Mouse (Mus musculus): Measurements from ENCODE around the gene Atp6v0b. TPM values are rescaled to one million over a fixed set of nuclear protein-coding genes. Genes with fewer than 3 reads are reported as not detected.

Gene Atp6v0b
- total and polyA plus RNA-seq, 3 experiments, result 219 to 297 (median 247) TPM

DNA sequence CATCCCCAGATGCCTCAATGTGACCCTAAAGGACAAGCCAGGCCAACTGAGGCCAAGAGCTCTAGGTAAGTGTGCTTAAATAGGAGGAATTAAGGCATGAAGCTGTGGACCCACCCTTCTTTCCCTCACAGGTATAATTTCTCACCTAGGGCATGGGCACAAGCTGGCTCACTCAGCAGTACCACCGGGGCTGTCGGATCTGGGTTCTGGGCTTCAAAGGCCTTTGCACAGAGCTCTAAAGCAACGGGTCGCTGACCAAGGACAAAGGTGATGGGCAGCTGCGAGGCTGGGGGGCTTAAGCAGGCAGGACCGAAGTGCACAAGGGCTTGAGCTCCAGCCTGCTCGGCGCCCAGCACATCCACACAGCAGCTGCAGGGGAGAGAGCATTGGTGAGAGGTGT, 3.6 kb upstream of the Atp6v0b start:
- Histone ChIP-seq H3K4me3 (ENCODE audit: low read depth, low read length) (peak overlapping the region; percentile 89), H3K4me1 (ENCODE audit: insufficient read depth, low read depth, low read length) (peaks cover 44% of the 10 kb centered on the region), H3K9me3 (replicated peaks) (no peaks in the 10 kb centered on the region), H3K36me3 (replicated peaks) (peaks cover 63% of the 10 kb centered on the region), H3K27me3 (ENCODE audit: insufficient read depth, low read length) (no peaks in the 10 kb centered on the region)
- DNase-seq (ENCODE audit: low spot score) (no peak), ATAC-seq (ENCODE audit: extremely low read depth, insufficient number of reproducible peaks, low FRiP score, poor library complexity, severe bottlenecking) (no peak)
- TF ChIP-seq CTCF (IDR thresholded peaks at IDR 0.05; ENCODE audit: low read depth, low read length) (no peak), POLR2AphosphoS5 (IDR thresholded peaks at IDR 0.05; ENCODE audit: insufficient replicate concordance, low read depth, low read length) (no peak), TAL1 (conservative IDR thresholded peaks at IDR 0.05; ENCODE audit: low read depth, low read length) (no peak), GATA1 (IDR thresholded peaks at IDR 0.05; ENCODE audit: borderline replicate concordance, low read length) (no peak)

DNA sequence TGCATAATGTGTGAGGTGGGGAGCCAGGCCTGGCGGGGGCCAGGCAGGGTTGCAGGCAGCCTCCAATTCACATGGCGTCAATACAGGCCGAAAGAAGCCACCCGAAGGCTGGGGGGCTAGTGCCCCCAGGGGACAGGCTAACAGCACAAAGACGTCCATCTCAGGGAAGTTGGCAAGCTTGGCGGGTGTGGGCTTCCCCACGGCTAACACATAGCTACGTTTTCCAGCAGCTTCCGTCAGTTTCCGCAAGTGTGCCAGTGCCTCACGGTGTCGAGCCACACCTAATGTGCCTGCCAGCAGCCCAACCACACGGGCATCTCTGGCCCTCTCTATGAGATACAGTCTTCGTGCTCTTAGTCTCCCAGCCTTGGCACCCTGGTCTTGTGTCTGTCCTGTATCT, 2.9 kb upstream of the Atp6v0b start:
- no peaks in the 10 kb centered on the region for H3K9me3 ChIP-seq (replicated peaks)
- ATAC-seq (ENCODE audit: extremely low read depth, insufficient number of reproducible peaks, low FRiP score, poor library complexity, severe bottlenecking), result no peak
- TF ChIP-seq CTCF (IDR thresholded peaks at IDR 0.05; ENCODE audit: low read depth, low read length) (no peak), GATA2 (IDR thresholded peaks at IDR 0.05; ENCODE audit: borderline replicate concordance, low read depth, low read length) (no peak), POLR2AphosphoS5 (IDR thresholded peaks at IDR 0.05; ENCODE audit: insufficient replicate concordance, low read depth, low read length) (no peak), GATA1 (IDR thresholded peaks at IDR 0.05; ENCODE audit: borderline replicate concordance, low read length) (no peak)
- peaks cover 63% of the 10 kb centered on the region for H3K36me3 ChIP-seq (replicated peaks)
- H3K27me3 ChIP-seq (ENCODE audit: insufficient read depth, low read length), result no peaks in the 10 kb centered on the region
- peaks cover 51% of the 10 kb centered on the region for H3K4me1 ChIP-seq (ENCODE audit: insufficient read depth, low read depth, low read length)
- no peak for DNase-seq (ENCODE audit: low spot score)
- H3K4me3 ChIP-seq (ENCODE audit: low read depth, low read length), result no peak overlapping the region

DNA sequence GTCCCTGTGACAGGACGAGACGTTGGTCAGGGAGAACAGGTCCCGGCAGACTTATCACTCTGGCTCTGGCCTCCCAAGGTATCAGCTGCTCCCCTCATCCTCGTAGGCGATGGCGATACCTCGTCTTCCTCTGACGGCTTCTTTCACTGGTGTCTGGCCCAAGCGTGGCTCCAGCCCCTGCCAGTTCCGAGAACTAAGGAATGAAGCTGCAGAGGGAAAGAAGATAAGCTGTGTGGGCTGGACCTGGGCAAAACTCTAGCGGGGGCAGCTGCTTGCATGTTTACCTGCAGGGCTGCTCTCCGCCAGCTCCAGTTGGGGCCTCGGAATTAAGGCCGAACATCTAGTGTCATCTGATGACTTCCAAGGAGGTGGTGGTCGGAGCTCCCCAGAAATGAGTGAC, 2.3 kb upstream of the Atp6v0b start:
- no peaks in the 10 kb centered on the region for H3K27me3 ChIP-seq (ENCODE audit: insufficient read depth, low read length)
- peaks cover 63% of the 10 kb centered on the region for H3K36me3 ChIP-seq (replicated peaks)
- H3K9me3 ChIP-seq (replicated peaks), result no peaks in the 10 kb centered on the region
- no peak for DNase-seq (ENCODE audit: low spot score)
- ATAC-seq (ENCODE audit: extremely low read depth, insufficient number of reproducible peaks, low FRiP score, poor library complexity, severe bottlenecking), result no peak
- no peak overlapping the region for H3K4me3 ChIP-seq (ENCODE audit: low read depth, low read length)
- peaks cover 56% of the 10 kb centered on the region for H3K4me1 ChIP-seq (ENCODE audit: insufficient read depth, low read depth, low read length)
- TF ChIP-seq CTCF (IDR thresholded peaks at IDR 0.05; ENCODE audit: low read depth, low read length), result no peak
- no peak for TF ChIP-seq POLR2AphosphoS5 (IDR thresholded peaks at IDR 0.05; ENCODE audit: insufficient replicate concordance, low read depth, low read length)
- TF ChIP-seq TAL1 (conservative IDR thresholded peaks at IDR 0.05; ENCODE audit: low read depth, low read length), result no peak

DNA sequence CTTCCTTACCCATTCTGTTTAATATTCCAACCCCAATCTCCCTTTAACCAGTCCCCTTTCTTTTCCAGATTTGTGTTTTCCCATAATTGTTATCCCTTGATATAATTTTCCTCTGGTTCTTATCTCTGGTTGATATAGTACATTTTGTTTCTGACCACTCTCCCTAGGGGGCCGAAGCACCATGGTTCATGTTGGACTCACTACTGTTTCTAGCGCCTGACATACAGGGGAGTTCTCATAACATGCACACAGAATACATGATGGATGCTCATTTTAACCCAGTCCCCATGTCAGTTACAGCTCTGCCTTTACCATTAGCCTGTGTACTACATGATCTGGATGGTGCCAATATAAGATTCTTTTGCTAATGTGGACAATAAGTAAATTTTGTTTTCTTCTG, 787 bp upstream of the Atp6v0b start:
- H3K4me3 ChIP-seq (ENCODE audit: low read depth, low read length), result peak overlapping the region; percentile 95; the same call in 1 of the 2 replicates
- H3K36me3 ChIP-seq (replicated peaks), result peaks cover 63% of the 10 kb centered on the region
- TF ChIP-seq TAL1 (conservative IDR thresholded peaks at IDR 0.05; ENCODE audit: low read depth, low read length), result no peak
- no peak for TF ChIP-seq POLR2AphosphoS5 (IDR thresholded peaks at IDR 0.05; ENCODE audit: insufficient replicate concordance, low read depth, low read length)
- no peak for TF ChIP-seq CTCF (IDR thresholded peaks at IDR 0.05; ENCODE audit: low read depth, low read length)
- TF ChIP-seq GATA1 (IDR thresholded peaks at IDR 0.05; ENCODE audit: borderline replicate concordance, low read length), result no peak
- TF ChIP-seq GATA2 (IDR thresholded peaks at IDR 0.05; ENCODE audit: borderline replicate concordance, low read depth, low read length), result no peak
- peaks cover 9% of the 10 kb centered on the region for H3K27me3 ChIP-seq (ENCODE audit: insufficient read depth, low read length)
- H3K9me3 ChIP-seq (replicated peaks), result no peaks in the 10 kb centered on the region
- DNase-seq (ENCODE audit: low spot score) (no peak), ATAC-seq (ENCODE audit: extremely low read depth, insufficient number of reproducible peaks, low FRiP score, poor library complexity, severe bottlenecking) (no peak)
- peaks cover 64% of the 10 kb centered on the region for H3K4me1 ChIP-seq (ENCODE audit: insufficient read depth, low read depth, low read length)

GRCm38 (mm10) chr4:117886644-117887043, 489 bp downstream of the Atp6v0b start:
- Histone ChIP-seq H3K9me3 (replicated peaks) (no peaks in the 10 kb centered on the region), H3K4me1 (ENCODE audit: insufficient read depth, low read depth, low read length) (peaks cover 63% of the 10 kb centered on the region), H3K36me3 (replicated peaks) (peaks cover 63% of the 10 kb centered on the region), H3K4me3 (ENCODE audit: low read depth, low read length) (peak overlapping the region; percentile 95), H3K27me3 (ENCODE audit: insufficient read depth, low read length) (peaks cover 21% of the 10 kb centered on the region)
- ATAC-seq (ENCODE audit: extremely low read depth, insufficient number of reproducible peaks, low FRiP score, poor library complexity, severe bottlenecking) (peak; percentile 16; the same call in 1 of the 2 replicates), DNase-seq (ENCODE audit: low spot score) (peak; percentile 83)
- TF ChIP-seq GATA1 (IDR thresholded peaks at IDR 0.05; ENCODE audit: borderline replicate concordance, low read length) (no peak), GATA2 (IDR thresholded peaks at IDR 0.05; ENCODE audit: borderline replicate concordance, low read depth, low read length) (no peak), TAL1 (conservative IDR thresholded peaks at IDR 0.05; ENCODE audit: low read depth, low read length) (no peak), CTCF (IDR thresholded peaks at IDR 0.05; ENCODE audit: low read depth, low read length) (no peak), POLR2AphosphoS5 (IDR thresholded peaks at IDR 0.05; ENCODE audit: insufficient replicate concordance, low read depth, low read length) (no peak)

GRCm38 (mm10) chr4:117885994-117886393, 1.1 kb downstream of the Atp6v0b start:
- Histone ChIP-seq H3K4me1 (ENCODE audit: insufficient read depth, low read depth, low read length) (peaks cover 60% of the 10 kb centered on the region), H3K9me3 (replicated peaks) (no peaks in the 10 kb centered on the region), H3K36me3 (replicated peaks) (peaks cover 61% of the 10 kb centered on the region), H3K4me3 (ENCODE audit: low read depth, low read length) (peak overlapping the region; percentile 95), H3K27me3 (ENCODE audit: insufficient read depth, low read length) (peaks cover 28% of the 10 kb centered on the region)
- DNase-seq (ENCODE audit: low spot score) (no peak), ATAC-seq (ENCODE audit: extremely low read depth, insufficient number of reproducible peaks, low FRiP score, poor library complexity, severe bottlenecking) (no peak)
- TF ChIP-seq GATA1 (IDR thresholded peaks at IDR 0.05; ENCODE audit: borderline replicate concordance, low read length), result no peak
- TF ChIP-seq POLR2AphosphoS5 (IDR thresholded peaks at IDR 0.05; ENCODE audit: insufficient replicate concordance, low read depth, low read length), result no peak
- no peak for TF ChIP-seq GATA2 (IDR thresholded peaks at IDR 0.05; ENCODE audit: borderline replicate concordance, low read depth, low read length)
- TF ChIP-seq CTCF (IDR thresholded peaks at IDR 0.05; ENCODE audit: low read depth, low read length), result no peak
- no peak for TF ChIP-seq TAL1 (conservative IDR thresholded peaks at IDR 0.05; ENCODE audit: low read depth, low read length)

GRCm38 (mm10) chr4:117885093-117885492, 2.0 kb downstream of the Atp6v0b start:
- no peak for DNase-seq (ENCODE audit: low spot score)
- Histone ChIP-seq H3K9me3 (replicated peaks) (no peaks in the 10 kb centered on the region), H3K36me3 (replicated peaks) (peaks cover 52% of the 10 kb centered on the region), H3K4me3 (ENCODE audit: low read depth, low read length) (no peak overlapping the region), H3K27me3 (ENCODE audit: insufficient read depth, low read length) (peaks cover 37% of the 10 kb centered on the region), H3K4me1 (ENCODE audit: insufficient read depth, low read depth, low read length) (peaks cover 51% of the 10 kb centered on the region)
- no peak for ATAC-seq (ENCODE audit: extremely low read depth, insufficient number of reproducible peaks, low FRiP score, poor library complexity, severe bottlenecking)
- TF ChIP-seq TAL1 (conservative IDR thresholded peaks at IDR 0.05; ENCODE audit: low read depth, low read length) (no peak), CTCF (IDR thresholded peaks at IDR 0.05; ENCODE audit: low read depth, low read length) (no peak), GATA2 (IDR thresholded peaks at IDR 0.05; ENCODE audit: borderline replicate concordance, low read depth, low read length) (no peak), POLR2AphosphoS5 (IDR thresholded peaks at IDR 0.05; ENCODE audit: insufficient replicate concordance, low read depth, low read length) (no peak), GATA1 (IDR thresholded peaks at IDR 0.05; ENCODE audit: borderline replicate concordance, low read length) (no peak)
